Mouse (Mus musculus): ENCODE measurements at regions not wholly inside any gene's neighbourhood (a gene's known extent, or its start where the extent isn't known, plus 50 kb on each side); places are given as distances from the start of the nearest gene placed in this dataset.
A peak's percentile ranks its signal among the peaks of the same experiment; 100 is the strongest.

DNA sequence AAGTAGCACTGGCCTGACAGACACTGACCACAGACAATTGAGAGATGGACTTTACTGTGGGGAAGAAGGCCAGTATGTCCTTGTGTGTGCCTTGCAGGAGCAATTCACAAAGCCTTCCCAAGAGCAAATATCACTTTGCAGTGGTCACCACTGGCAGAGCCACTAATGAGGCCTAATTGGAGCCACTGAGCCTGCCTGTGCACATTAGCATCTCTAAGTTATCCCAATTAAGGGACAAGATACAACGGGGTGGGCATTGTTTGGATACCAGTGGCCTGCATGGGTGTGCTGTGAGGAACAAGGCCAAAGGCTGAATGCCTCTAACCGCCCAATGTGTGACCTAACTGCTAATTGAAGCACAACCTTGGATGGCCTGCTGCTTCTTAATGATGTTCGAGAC, 433.4 kb upstream of the Ptbp2 start:
- WGBS: 16% methylated on average over 3 of the region's 3 CpGs
- Histone ChIP-seq H3K9me3 (ENCODE audit: control insufficient read depth, low read length) (no peaks in the 10 kb centered on the region), H3K4me3 (replicated peaks; ENCODE audit: low read length) (no peak overlapping the region), H3K4me1 (replicated peaks; ENCODE audit: control insufficient read depth, insufficient read depth, low read length) (peaks cover 9% of the 10 kb centered on the region), H3K36me3 (ENCODE audit: control insufficient read depth, insufficient read depth) (no peaks in the 10 kb centered on the region), H3K27ac (ENCODE audit: low read length) (no peak overlapping the region), H3K27me3 (replicated peaks; ENCODE audit: control insufficient read depth, insufficient read depth, low read length) (no peaks in the 10 kb centered on the region), H3K9ac (replicated peaks; ENCODE audit: low read depth, low read length) (no peak overlapping the region), H3K4me2 (ENCODE audit: low read length) (no peak overlapping the region)
- ATAC-seq: no peak

DNA sequence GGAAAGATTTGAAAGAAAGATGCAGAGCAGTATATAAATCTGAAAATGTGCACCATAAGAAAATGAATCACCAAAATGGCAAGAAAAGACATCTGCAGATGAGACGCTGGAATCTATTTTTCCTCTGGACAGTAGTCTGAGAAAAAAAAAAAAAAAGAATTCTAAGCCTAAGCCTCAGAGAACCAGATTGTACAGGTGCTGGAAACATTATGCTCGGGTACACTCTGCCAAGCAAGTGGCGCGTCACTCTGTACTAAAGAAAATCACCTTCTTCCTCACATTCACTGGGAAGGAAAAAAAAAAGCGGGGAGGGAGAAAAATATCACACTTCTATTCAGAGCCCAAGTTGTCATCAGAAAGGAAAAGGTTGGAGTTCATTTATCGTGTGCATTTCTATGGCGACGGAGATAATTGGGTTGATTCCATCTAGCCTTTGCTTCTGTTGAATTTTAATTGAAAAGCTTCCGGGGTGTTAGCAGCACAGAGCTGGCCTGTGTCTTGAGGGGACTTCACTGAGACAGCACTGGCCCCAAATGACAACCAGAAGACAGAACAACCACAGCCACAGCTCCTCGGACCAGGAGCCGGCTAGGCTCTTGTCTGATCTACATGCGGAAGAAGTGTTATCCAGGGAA, 430.5 kb upstream of the Ptbp2 start:
- H3K9me3 ChIP-seq (ENCODE audit: control insufficient read depth, low read length): no peaks in the 10 kb centered on the region
- no peaks in the 10 kb centered on the region for H3K27me3 ChIP-seq (replicated peaks; ENCODE audit: control insufficient read depth, insufficient read depth, low read length)
- no peaks in the 10 kb centered on the region for H3K36me3 ChIP-seq (ENCODE audit: control insufficient read depth, insufficient read depth)
- 20% methylated on average over 12 of the region's 12 CpGs for WGBS
- H3K4me1 ChIP-seq (replicated peaks; ENCODE audit: control insufficient read depth, insufficient read depth, low read length): peaks cover 9% of the 10 kb centered on the region
- peak overlapping the region; percentile 16 for H3K4me2 ChIP-seq (ENCODE audit: low read length)
- no peak overlapping the region for H3K9ac ChIP-seq (replicated peaks; ENCODE audit: low read depth, low read length)
- H3K4me3 ChIP-seq (replicated peaks; ENCODE audit: low read length): no peak overlapping the region
- H3K27ac ChIP-seq (ENCODE audit: low read length): no peak overlapping the region
- peak; percentile 58; the same call in 1 of the 2 replicates for ATAC-seq

DNA sequence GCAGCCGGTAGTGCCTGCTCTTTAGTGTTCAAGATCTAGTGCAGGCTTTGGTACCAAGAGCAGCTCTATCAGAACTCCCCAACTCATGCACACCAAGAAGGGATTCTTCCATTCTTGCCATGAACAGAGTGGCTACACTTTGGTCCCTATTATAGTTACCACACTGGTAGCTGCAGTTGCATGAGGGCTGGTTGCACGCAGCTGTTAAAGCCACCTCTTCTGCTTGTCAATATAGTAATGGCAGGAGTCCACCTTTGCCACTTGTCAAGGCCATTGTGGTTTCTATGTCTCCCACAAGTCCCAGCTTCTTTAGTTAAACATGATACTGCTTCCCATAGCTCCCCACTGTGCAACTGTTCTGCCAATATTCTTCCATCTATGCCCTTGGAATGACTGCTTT, 415.1 kb upstream of the Ptbp2 start:
- Histone ChIP-seq H3K9ac (replicated peaks; ENCODE audit: low read depth, low read length) (no peak overlapping the region), H3K4me3 (replicated peaks; ENCODE audit: low read length) (no peak overlapping the region), H3K27me3 (replicated peaks; ENCODE audit: control insufficient read depth, insufficient read depth, low read length) (no peaks in the 10 kb centered on the region), H3K9me3 (ENCODE audit: control insufficient read depth, low read length) (no peaks in the 10 kb centered on the region), H3K36me3 (ENCODE audit: control insufficient read depth, insufficient read depth) (no peaks in the 10 kb centered on the region), H3K4me2 (ENCODE audit: low read length) (no peak overlapping the region), H3K27ac (ENCODE audit: low read length) (no peak overlapping the region), H3K4me1 (replicated peaks; ENCODE audit: control insufficient read depth, insufficient read depth, low read length) (no peaks in the 10 kb centered on the region)
- ATAC-seq: no peak
- 86% methylated on average over 2 of the region's 2 CpGs for WGBS

DNA sequence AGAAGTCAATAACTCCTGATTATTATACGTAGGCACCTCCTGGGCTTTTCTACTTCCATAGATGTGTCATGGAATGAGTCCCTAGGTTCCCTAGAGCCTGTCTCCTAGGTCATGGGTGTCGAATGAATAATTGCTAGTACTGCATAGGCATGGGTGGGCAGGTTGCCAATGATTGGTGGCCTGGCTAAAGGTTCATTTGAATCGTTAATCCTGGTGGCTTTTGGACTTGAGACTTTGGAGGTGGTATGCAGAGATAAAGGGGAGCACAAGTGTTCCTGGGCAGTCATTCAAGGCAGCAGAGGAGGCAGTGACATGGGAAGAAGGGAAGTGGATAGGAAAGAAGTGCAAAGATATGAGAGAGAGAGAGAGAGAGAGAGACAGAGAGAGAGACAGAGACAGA, 410.2 kb upstream of the Ptbp2 start:
- Histone ChIP-seq H3K4me1 (replicated peaks; ENCODE audit: control insufficient read depth, insufficient read depth, low read length) (peaks cover 5% of the 10 kb centered on the region), H3K9me3 (ENCODE audit: control insufficient read depth, low read length) (no peaks in the 10 kb centered on the region), H3K4me3 (replicated peaks; ENCODE audit: low read length) (no peak overlapping the region), H3K27me3 (replicated peaks; ENCODE audit: control insufficient read depth, insufficient read depth, low read length) (no peaks in the 10 kb centered on the region), H3K36me3 (ENCODE audit: control insufficient read depth, insufficient read depth) (no peaks in the 10 kb centered on the region), H3K27ac (ENCODE audit: low read length) (no peak overlapping the region), H3K4me2 (ENCODE audit: low read length) (no peak overlapping the region), H3K9ac (replicated peaks; ENCODE audit: low read depth, low read length) (no peak overlapping the region)
- WGBS: 76% methylated on average over 3 of the region's 3 CpGs
- no peak for ATAC-seq

DNA sequence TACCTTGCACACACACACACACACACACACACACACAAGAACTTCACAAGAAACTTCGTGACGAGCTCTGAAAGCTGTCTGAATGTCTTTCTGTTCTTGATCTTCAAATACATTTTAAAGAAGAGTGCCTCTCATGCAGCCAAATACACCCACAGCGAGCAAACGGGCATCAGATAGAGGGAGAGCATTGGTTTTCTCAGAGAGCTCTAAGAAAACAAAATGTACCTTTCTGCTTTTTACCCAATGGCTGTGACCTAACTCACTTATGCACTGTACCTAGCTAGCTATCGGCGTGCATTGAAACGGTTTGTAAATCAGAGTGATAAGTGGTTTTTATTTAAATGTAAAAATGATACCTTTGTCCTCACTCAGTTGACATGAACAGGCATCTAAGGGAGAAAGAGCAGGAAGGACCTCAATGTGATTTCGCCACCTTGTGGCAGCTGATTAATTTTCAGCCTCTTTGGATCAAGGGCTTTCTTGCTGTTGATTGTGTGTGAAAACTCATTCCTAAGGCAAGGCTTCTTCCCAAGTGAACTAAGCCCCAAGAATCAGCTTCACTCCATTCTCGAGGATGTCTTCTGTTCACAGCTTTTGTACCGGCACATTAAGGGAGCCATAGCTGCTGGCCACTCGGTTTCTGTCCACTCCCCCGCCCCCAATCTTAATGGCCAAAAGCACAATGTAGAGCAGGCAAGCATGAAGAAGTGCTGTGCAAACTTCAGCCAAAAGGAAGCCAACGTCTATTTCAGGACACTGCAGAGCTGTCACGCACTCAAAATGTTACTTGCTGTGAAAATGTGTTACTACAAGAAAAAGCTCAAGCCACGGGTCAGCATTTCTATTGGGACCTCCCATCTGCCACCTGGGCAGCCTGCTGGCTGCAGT, 408.4 kb upstream of the Ptbp2 start:
- no peak overlapping the region for H3K4me3 ChIP-seq (replicated peaks; ENCODE audit: low read length)
- 27% methylated on average over 15 of the region's 15 CpGs for WGBS
- peaks cover 5% of the 10 kb centered on the region for H3K4me1 ChIP-seq (replicated peaks; ENCODE audit: control insufficient read depth, insufficient read depth, low read length)
- no peaks in the 10 kb centered on the region for H3K9me3 ChIP-seq (ENCODE audit: control insufficient read depth, low read length)
- peak; percentile 85 for ATAC-seq
- 0 out of 2 replicates have a peak overlapping the region, but pooled peaks have one; percentile 2 for H3K27ac ChIP-seq (ENCODE audit: low read length)
- peak overlapping the region; percentile 10; the same call in 1 of the 2 replicates for H3K4me2 ChIP-seq (ENCODE audit: low read length)
- no peaks in the 10 kb centered on the region for H3K36me3 ChIP-seq (ENCODE audit: control insufficient read depth, insufficient read depth)
- no peak overlapping the region for H3K9ac ChIP-seq (replicated peaks; ENCODE audit: low read depth, low read length)
- no peaks in the 10 kb centered on the region for H3K27me3 ChIP-seq (replicated peaks; ENCODE audit: control insufficient read depth, insufficient read depth, low read length)

DNA sequence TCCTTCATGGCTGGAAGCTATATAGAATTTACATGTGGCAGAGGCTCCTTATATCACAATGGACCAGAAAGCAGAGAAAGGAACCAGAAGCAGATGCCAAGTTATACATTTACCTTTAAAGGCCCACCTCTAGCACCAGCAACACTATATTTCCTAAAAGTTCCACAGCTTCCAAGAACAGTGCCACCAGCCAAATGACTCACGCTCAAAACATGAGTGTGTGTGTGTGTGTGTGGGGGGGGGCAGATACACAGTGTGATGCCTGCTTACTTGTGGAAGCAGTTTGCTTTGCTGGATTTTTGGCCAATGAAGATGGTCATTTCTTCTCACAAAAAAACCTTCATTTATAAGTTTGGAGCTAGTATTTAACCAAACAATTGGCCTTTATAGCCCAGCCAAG, 405.3 kb upstream of the Ptbp2 start:
- Histone ChIP-seq H3K36me3 (ENCODE audit: control insufficient read depth, insufficient read depth) (no peaks in the 10 kb centered on the region), H3K9ac (replicated peaks; ENCODE audit: low read depth, low read length) (no peak overlapping the region), H3K27me3 (replicated peaks; ENCODE audit: control insufficient read depth, insufficient read depth, low read length) (no peaks in the 10 kb centered on the region), H3K4me1 (replicated peaks; ENCODE audit: control insufficient read depth, insufficient read depth, low read length) (peaks cover 5% of the 10 kb centered on the region), H3K27ac (ENCODE audit: low read length) (no peak overlapping the region), H3K4me2 (ENCODE audit: low read length) (no peak overlapping the region), H3K4me3 (replicated peaks; ENCODE audit: low read length) (no peak overlapping the region), H3K9me3 (ENCODE audit: control insufficient read depth, low read length) (no peaks in the 10 kb centered on the region)
- 94% methylated on average over 1 of the region's 1 CpGs for WGBS
- no peak for ATAC-seq

DNA sequence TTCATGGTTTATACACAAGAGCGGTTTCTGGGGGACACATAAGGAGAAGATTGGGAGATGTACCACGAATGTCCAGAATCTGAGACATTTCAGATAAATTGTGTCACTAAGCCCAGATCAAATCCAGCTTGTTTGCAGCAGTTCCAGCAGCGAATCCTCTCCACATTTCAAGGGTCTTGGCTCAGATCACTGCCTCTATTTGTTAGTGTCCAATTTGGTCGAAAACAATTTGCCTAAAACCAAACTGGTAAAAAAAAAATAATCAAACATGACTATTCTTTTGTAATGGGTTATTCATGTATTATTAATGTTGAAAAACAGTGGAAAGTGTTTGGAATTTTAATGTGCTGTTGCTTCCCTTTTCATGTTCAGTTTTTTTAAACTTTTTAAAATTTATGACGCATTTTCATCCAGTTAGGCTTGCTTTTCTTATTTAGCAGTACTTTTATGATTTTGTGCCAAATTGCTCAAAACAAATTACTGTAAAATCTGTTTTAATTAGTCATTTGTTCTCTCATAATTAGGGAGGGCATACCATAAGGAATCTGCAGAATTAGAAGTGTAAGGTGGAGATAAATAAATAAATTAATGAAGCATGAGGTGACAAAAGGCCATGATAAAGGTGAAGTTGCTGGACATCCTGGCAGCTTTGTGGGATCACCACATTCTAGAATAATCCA, 396.8 kb upstream of the Ptbp2 start:
- Histone ChIP-seq H3K27me3 (replicated peaks; ENCODE audit: control insufficient read depth, insufficient read depth, low read length) (no peaks in the 10 kb centered on the region), H3K36me3 (ENCODE audit: control insufficient read depth, insufficient read depth) (no peaks in the 10 kb centered on the region), H3K4me1 (replicated peaks; ENCODE audit: control insufficient read depth, insufficient read depth, low read length) (peaks cover 5% of the 10 kb centered on the region; the same call in 1 of the 2 replicates), H3K4me2 (ENCODE audit: low read length) (no peak overlapping the region), H3K9me3 (ENCODE audit: control insufficient read depth, low read length) (no peaks in the 10 kb centered on the region), H3K27ac (ENCODE audit: low read length) (no peak overlapping the region), H3K4me3 (replicated peaks; ENCODE audit: low read length) (no peak overlapping the region), H3K9ac (replicated peaks; ENCODE audit: low read depth, low read length) (no peak overlapping the region)
- no peak for ATAC-seq
- WGBS: 48% methylated on average over 5 of the region's 5 CpGs

DNA sequence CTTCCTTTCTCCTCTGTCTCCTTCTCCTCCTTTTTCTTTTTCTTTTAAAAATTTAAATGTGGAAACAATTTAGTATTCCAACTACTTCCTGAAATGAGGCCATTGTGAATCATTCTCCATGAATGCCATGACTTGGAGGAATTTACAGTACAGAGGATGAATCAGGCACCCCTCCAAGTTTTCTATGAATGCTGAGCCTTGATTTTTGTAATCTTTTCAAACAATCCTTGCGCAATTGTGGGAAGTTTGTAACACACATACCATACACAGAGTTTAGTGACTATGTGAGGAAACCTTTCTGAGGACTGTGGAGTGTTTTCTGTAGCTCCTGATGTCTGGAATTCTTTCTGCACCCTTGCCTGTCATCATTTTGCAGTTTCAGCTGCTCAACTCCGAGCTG, 391.4 kb upstream of the Ptbp2 start:
- Histone ChIP-seq H3K27me3 (replicated peaks; ENCODE audit: control insufficient read depth, insufficient read depth, low read length) (no peaks in the 10 kb centered on the region), H3K36me3 (ENCODE audit: control insufficient read depth, insufficient read depth) (no peaks in the 10 kb centered on the region), H3K4me1 (replicated peaks; ENCODE audit: control insufficient read depth, insufficient read depth, low read length) (peaks cover 4% of the 10 kb centered on the region; the same call in 1 of the 2 replicates), H3K9me3 (ENCODE audit: control insufficient read depth, low read length) (no peaks in the 10 kb centered on the region), H3K27ac (ENCODE audit: low read length) (no peak overlapping the region), H3K4me2 (ENCODE audit: low read length) (no peak overlapping the region), H3K9ac (replicated peaks; ENCODE audit: low read depth, low read length) (no peak overlapping the region), H3K4me3 (replicated peaks; ENCODE audit: low read length) (no peak overlapping the region)
- ATAC-seq: no peak
- 55% methylated on average over 2 of the region's 2 CpGs for WGBS

All from forebrain, embryonic 16.5 days (tissue).